Mouse (Mus musculus) induced T-regulatory cell, adult 2 months (primary cell): ENCODE measurements at regions not wholly inside any gene's neighbourhood (a gene's known extent, or its start where the extent isn't known, plus 50 kb on each side); places are given as distances from the start of the nearest gene placed in this dataset.
A peak's percentile ranks its signal among the peaks of the same experiment; 100 is the strongest.
"Not testable (repeated sequence)": the region's sequence is repeated elsewhere in the genome, so short reads cannot be mapped to it uniquely, and the experiment has no call there.

Experiments
- DNase-seq: peaks from one replicate; pipeline ENCODE4 v3.0.0-alpha.2; 2012; ENCODE audit warnings: low read depth

GRCm38 (mm10) chr3:22285904-22286303, 209.5 kb downstream of the Tbl1xr1 start:
- DNase-seq: no peak

- no peak for DNase-seq
Observed at GRCm38 (mm10) chr3:22293466-22293865, 217.0 kb downstream of the Tbl1xr1 start.

- not testable (repeated sequence) for DNase-seq
Observed at GRCm38 (mm10) chr3:22294081-22294480, 217.6 kb downstream of the Tbl1xr1 start.

GRCm38 (mm10) chr3:22296925-22297324, 220.5 kb downstream of the Tbl1xr1 start:
- DNase-seq: not testable (repeated sequence)

GRCm38 (mm10) chr3:22297831-22298230, 221.4 kb downstream of the Tbl1xr1 start:
- DNase-seq: not testable (repeated sequence)

GRCm38 (mm10) chr3:22300553-22300952, 224.1 kb downstream of the Tbl1xr1 start:
- no peak for DNase-seq

GRCm38 (mm10) chr3:22301991-22302517, 225.6 kb downstream of the Tbl1xr1 start:
- no peak for DNase-seq

- no peak for DNase-seq
Observed at GRCm38 (mm10) chr3:22304145-22304544, 227.7 kb downstream of the Tbl1xr1 start.

GRCm38 (mm10) chr3:22306624-22307023, 230.2 kb downstream of the Tbl1xr1 start:
- peak; percentile 46 for DNase-seq

- peak; percentile 75 for DNase-seq
Observed at GRCm38 (mm10) chr3:22308962-22309361, 232.5 kb downstream of the Tbl1xr1 start.

- DNase-seq: no peak
Observed at GRCm38 (mm10) chr3:22316466-22317185, 240.2 kb downstream of the Tbl1xr1 start.

GRCm38 (mm10) chr3:22320425-22320824, 244.0 kb downstream of the Tbl1xr1 start:
- DNase-seq: not testable (repeated sequence)

- DNase-seq: no peak
Observed at GRCm38 (mm10) chr3:22331240-22331639, 254.8 kb downstream of the Tbl1xr1 start.
